Mouse (Mus musculus) subcutaneous adipose tissue, adult 2 months (tissue): Measurements from ENCODE around the gene Gm10037. TPM values are rescaled to one million over a fixed set of nuclear protein-coding genes. Genes with fewer than 3 reads are reported as not detected.

Experiments
- polyA plus RNA-seq: library from polyadenylated mRNA; depleted of rRNA; stranded (reverse); fragments of >200 nt; gene quantifications from 2 replicates; pipeline ENCODE4 v1.2.3, GENCODE M21; 2012; ENCODE audit warnings: low replicate concordance; rRNA removed

The Gm10037 gene
- 1.6 and 1.9 TPM in 2 replicates for polyA plus RNA-seq

GRCm38 (mm10) chr13:67830911-67831336, at the start of gene Gm10037:
TSS of gene Gm10037 (plus strand) at chr13:67831106.

GRCm38 (mm10) chr13:67813710-67814660, 16.9 kb upstream of the Gm10037 start, which contains the start of gene Zfp273:
TSS of gene Zfp273 (plus strand) at chr13:67813740.

GRCm38 (mm10) chr13:67863026-67863425, 32.1 kb downstream of the Gm10037 start, which contains the start of gene BC048507:
TSS of gene BC048507 (plus strand) at chr13:67863326.

Other genes starting within 250 kb of the Gm10037 start
- gene Zfp729b, start 221.4 kb upstream of the Gm10037 start, polyA plus RNA-seq = 0.62 and 1.0 TPM in 2 replicates
- 0.17 TPM in 1 of 2 replicates, not detected in the other for gene Gm49345, start 193.3 kb upstream of the Gm10037 start, polyA plus RNA-seq
- gene Zfp729a, start 193.3 kb upstream of the Gm10037 start, polyA plus RNA-seq = 0.73 and 2.0 TPM in 2 replicates
- gene Zfp738, start 144.0 kb upstream of the Gm10037 start, polyA plus RNA-seq = 4.3 and 6.8 TPM in 2 replicates
- gene Zfp65, start 101.9 kb upstream of the Gm10037 start, polyA plus RNA-seq = 1.0 and 2.2 TPM in 2 replicates
- 0.46 and 0.77 TPM in 2 replicates for gene Zfp85, start 75.9 kb upstream of the Gm10037 start, polyA plus RNA-seq
- 0.90 and 1.5 TPM in 2 replicates for gene Zfp493, start 51.4 kb upstream of the Gm10037 start, polyA plus RNA-seq
- 0.59 and 1.1 TPM in 2 replicates for gene Zfp273, start 17.4 kb upstream of the Gm10037 start, polyA plus RNA-seq
- gene BC048507, start 32.2 kb downstream of the Gm10037 start, polyA plus RNA-seq = not detected in 2 replicates